Mouse (Mus musculus): ENCODE results near the gene Usp32. TPM values are rescaled to one million over a fixed set of nuclear protein-coding genes. Genes with fewer than 3 reads are reported as not detected.

Usp32 gene
- polyA plus RNA-seq, 1 experiment from 2014 or later: 10.3 TPM

- peaks cover 21% of the 10 kb centered on the region for H3K4me1 ChIP-seq (replicated peaks)
- H3K9ac ChIP-seq (replicated peaks): no peak overlapping the region
- H3K27me3 ChIP-seq: peaks cover 3% of the 10 kb centered on the region
- no peak for ATAC-seq
- H3K4me2 ChIP-seq (replicated peaks): no peak overlapping the region
- no peak overlapping the region for H3K27ac ChIP-seq
- H3K36me3 ChIP-seq: no peaks in the 10 kb centered on the region
- 50% methylated on average over 8 of the region's 8 CpGs for WGBS
- H3K9me3 ChIP-seq: no peaks in the 10 kb centered on the region
- H3K4me3 ChIP-seq (replicated peaks): no peak overlapping the region
These were observed 200.4 kb downstream of the Usp32 start for GRCm38 (mm10) chr11:84939508-84940053.

Other genes starting within 250 kb of the Usp32 start
- 67.4 and 68.1 TPM in 2 replicates for gene Znhit3, start 223.8 kb downstream of the Usp32 start, polyA plus RNA-seq (2015; fragmentation: Nextera tagmentation; extraction: Ambion mirVana)
- 5.4 TPM in 2 replicates for gene Car4, start 182.4 kb downstream of the Usp32 start, polyA plus RNA-seq (2015; fragmentation: Nextera tagmentation; extraction: Ambion mirVana)
- gene 1700125H20Rik, start 30.2 kb upstream of the Usp32 start, polyA plus RNA-seq (2015; fragmentation: Nextera tagmentation; extraction: Ambion mirVana): 0.48 and 0.52 TPM in 2 replicates
- 45.3 and 46.5 TPM in 2 replicates for gene Appbp2, start 95.0 kb upstream of the Usp32 start, polyA plus RNA-seq (2015; fragmentation: Nextera tagmentation; extraction: Ambion mirVana)
- gene Ppm1d, start 171.1 kb upstream of the Usp32 start, polyA plus RNA-seq (2015; fragmentation: Nextera tagmentation; extraction: Ambion mirVana): 21.1 and 22.8 TPM in 2 replicates
- gene Bcas3, start 213.0 kb upstream of the Usp32 start, polyA plus RNA-seq (2015; fragmentation: Nextera tagmentation; extraction: Ambion mirVana): 28.5 and 34.8 TPM in 2 replicates

Measured in midbrain, embryonic 13.5 days (tissue).